Mouse (Mus musculus): ENCODE measurements around the gene Cnmd. TPM values are rescaled to one million over a fixed set of nuclear protein-coding genes. Genes with fewer than 3 reads are reported as not detected.

Gene Cnmd
- total and polyA plus RNA-seq, 3 experiments = not detected

- Histone ChIP-seq H3K36me3 (ENCODE audit: control insufficient read depth in 1 of 2, insufficient read depth in 2 of 2, low read length in 2 of 2) (no peaks in the 10 kb centered on the region), H3K4me3 (ENCODE audit: control insufficient read depth in 1 of 2, insufficient read depth in 1 of 2, low read depth in 2 of 2, low read length in 2 of 2) (no peak overlapping the region), H3K9ac (ENCODE audit: control insufficient read depth, low read depth, low read length, poor library complexity, severe bottlenecking) (no peak overlapping the region), H3K4me1 (ENCODE audit: control insufficient read depth in 1 of 2, insufficient read depth in 2 of 2, low read length in 2 of 2) (no peaks in the 10 kb centered on the region), H3K9me3 (replicated peaks; ENCODE audit: insufficient read depth, low read length) (no peaks in the 10 kb centered on the region), H3K79me2 (ENCODE audit: control insufficient read depth, insufficient read depth, low read length, poor library complexity) (no peaks in the 10 kb centered on the region), H3K27ac (ENCODE audit: control insufficient read depth, low read depth, low read length) (no peak overlapping the region), H3K27me3 (ENCODE audit: control insufficient read depth in 1 of 2, insufficient read depth in 2 of 2, low read length in 2 of 2) (no peaks in the 10 kb centered on the region)
- TF ChIP-seq CTCF (IDR thresholded peaks at IDR 0.05 in 2 of 3, conservative IDR thresholded peaks at IDR 0.05 in 1 of 3; ENCODE audit: control insufficient read depth in 1 of 3, insufficient read depth in 1 of 3, low read depth in 2 of 3, low read length in 3 of 3, poor library complexity in 1 of 3, severe bottlenecking in 1 of 3) = no peak
- no peak for TF ChIP-seq SIN3A (IDR thresholded peaks at IDR 0.05; ENCODE audit: low read length)
- no peak for TF ChIP-seq MAFK (IDR thresholded peaks at IDR 0.05; ENCODE audit: borderline replicate concordance, low read depth, low read length)
- no peak for TF ChIP-seq GATA1 (IDR thresholded peaks at IDR 0.05; ENCODE audit: low read depth, low read length)
- no peak for TF ChIP-seq MAZ (IDR thresholded peaks at IDR 0.05; ENCODE audit: low read depth, low read length)
- no peak for TF ChIP-seq TCF12 (IDR thresholded peaks at IDR 0.05; ENCODE audit: low read depth, low read length)
- TF ChIP-seq ZNF384 (IDR thresholded peaks at IDR 0.05; ENCODE audit: low read depth, low read length) = no peak
- TF ChIP-seq MAX (IDR thresholded peaks at IDR 0.05; ENCODE audit: low read length) = no peak
- TF ChIP-seq ELF1 (IDR thresholded peaks at IDR 0.05; ENCODE audit: low read depth, low read length) = no peak
- no peak for TF ChIP-seq MEF2A (IDR thresholded peaks at IDR 0.05; ENCODE audit: extremely low read depth, insufficient replicate concordance, low read depth, low read length, poor library complexity, severe bottlenecking)
- TF ChIP-seq RAD21 (IDR thresholded peaks at IDR 0.05; ENCODE audit: low read depth, low read length) = no peak
- TF ChIP-seq MXI1 (IDR thresholded peaks at IDR 0.05; ENCODE audit: low read depth, low read length) = no peak
- no peak for TF ChIP-seq POLR2AphosphoS5 (IDR thresholded peaks at IDR 0.05; ENCODE audit: borderline replicate concordance, low read depth, low read length)
- TF ChIP-seq USF1 (IDR thresholded peaks at IDR 0.05; ENCODE audit: low read depth, low read length) = no peak
- TF ChIP-seq CHD1 (IDR thresholded peaks at IDR 0.05; ENCODE audit: low read depth, low read length) = no peak
- no peak for TF ChIP-seq GABPA (IDR thresholded peaks at IDR 0.05; ENCODE audit: low read depth, low read length)
- TF ChIP-seq HCFC1 (IDR thresholded peaks at IDR 0.05; ENCODE audit: low read depth, low read length) = no peak
- TF ChIP-seq ZMIZ1 (IDR thresholded peaks at IDR 0.05; ENCODE audit: low read depth, low read length) = no peak
- no peak for DNase-seq (ENCODE audit: low read depth, low spot score)
These were observed 12.3 kb downstream of the Cnmd start for GRCm38 (mm10) chr14:79649680-79650079.

DNA sequence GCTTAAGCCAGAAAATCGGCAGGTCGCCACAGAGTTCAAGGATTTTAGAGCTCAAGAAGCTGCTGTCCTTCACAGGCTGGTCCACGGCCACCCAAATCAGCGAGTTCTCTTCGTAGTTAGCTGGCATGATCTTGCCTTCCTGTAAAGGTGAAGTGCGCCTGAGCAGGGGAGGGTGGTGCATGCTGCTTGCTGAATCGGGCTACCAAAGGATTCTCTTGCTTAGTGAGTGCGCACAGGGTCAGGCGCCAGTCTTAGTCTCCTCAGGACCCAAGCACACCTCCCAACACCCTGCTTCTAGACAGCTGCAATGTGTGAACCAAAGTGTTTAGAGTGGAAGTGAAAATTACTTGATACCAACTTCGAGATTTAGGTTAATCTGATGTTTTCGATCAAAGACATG is 16.6 kb downstream of the Cnmd start:
- Histone ChIP-seq H3K79me2 (ENCODE audit: control insufficient read depth, insufficient read depth, low read length, poor library complexity) (no peaks in the 10 kb centered on the region), H3K9me3 (replicated peaks; ENCODE audit: insufficient read depth, low read length) (no peaks in the 10 kb centered on the region), H3K4me1 (ENCODE audit: control insufficient read depth in 1 of 2, insufficient read depth in 2 of 2, low read length in 2 of 2) (peaks cover 3% of the 10 kb centered on the region in 2 experiments; a peak in 1 of 4 replicates), H3K27ac (ENCODE audit: control insufficient read depth, low read depth, low read length) (no peak overlapping the region), H3K36me3 (ENCODE audit: control insufficient read depth in 1 of 2, insufficient read depth in 2 of 2, low read length in 2 of 2) (peaks cover 0 to 3% of the 10 kb centered on the region in 2 experiments; a peak in 2 of 4 replicates), H3K9ac (ENCODE audit: control insufficient read depth, low read depth, low read length, poor library complexity, severe bottlenecking) (no peak overlapping the region), H3K27me3 (ENCODE audit: control insufficient read depth in 1 of 2, insufficient read depth in 2 of 2, low read length in 2 of 2) (no peaks in the 10 kb centered on the region), H3K4me3 (ENCODE audit: control insufficient read depth in 1 of 2, insufficient read depth in 1 of 2, low read depth in 2 of 2, low read length in 2 of 2) (no peak overlapping the region)
- DNase-seq (ENCODE audit: low read depth, low spot score) = no peak
- TF ChIP-seq TCF12 (IDR thresholded peaks at IDR 0.05; ENCODE audit: low read depth, low read length) (no peak), ZNF384 (IDR thresholded peaks at IDR 0.05; ENCODE audit: low read depth, low read length) (no peak), POLR2AphosphoS2 (IDR thresholded peaks at IDR 0.05; ENCODE audit: low read length) (no peak), MAZ (IDR thresholded peaks at IDR 0.05; ENCODE audit: low read depth, low read length) (no peak), USF2 (IDR thresholded peaks at IDR 0.05; ENCODE audit: borderline replicate concordance in 1 of 2, insufficient read depth in 1 of 2, low read depth in 1 of 2, low read length in 2 of 2) (no peak), KAT2A (conservative IDR thresholded peaks at IDR 0.05; ENCODE audit: low read depth, low read length) (no peak), EP300 (IDR thresholded peaks at IDR 0.05; ENCODE audit: low read depth in 1 of 2, low read length in 2 of 2) (no peak), ZC3H11A (IDR thresholded peaks at IDR 0.05; ENCODE audit: low read depth, low read length) (no peak), ZKSCAN1 (IDR thresholded peaks at IDR 0.05; ENCODE audit: low read depth, low read length) (no peak), MXI1 (IDR thresholded peaks at IDR 0.05; ENCODE audit: low read depth, low read length) (no peak), ETS1 (IDR thresholded peaks at IDR 0.05; ENCODE audit: low read depth, low read length) (no peak), MEF2A (IDR thresholded peaks at IDR 0.05; ENCODE audit: extremely low read depth, insufficient replicate concordance, low read depth, low read length, poor library complexity, severe bottlenecking) (no peak), CTCF (IDR thresholded peaks at IDR 0.05 in 2 of 3, conservative IDR thresholded peaks at IDR 0.05 in 1 of 3; ENCODE audit: control insufficient read depth in 1 of 3, insufficient read depth in 1 of 3, low read depth in 2 of 3, low read length in 3 of 3, poor library complexity in 1 of 3, severe bottlenecking in 1 of 3) (no peak)
